Mouse (Mus musculus) layer of hippocampus, postnatal 36 days (tissue): ENCODE data around the gene Camta1. TPM values are rescaled to one million over a fixed set of nuclear protein-coding genes. Genes with fewer than 3 reads are reported as not detected.

ENCODE experiments used
- DNase-seq, 2 experiments: peaks; one replicate each; pipeline ENCODE4 v3.0.0; 2022
- total RNA-seq, 2 experiments: library from RNA; stranded (reverse); gene quantifications; 2 replicates each; pipeline ENCODE4 v1.2.3; 2021

Camta1 gene
- total RNA-seq, 2 experiments from 2014 or later: 279 to 294 TPM

DNA sequence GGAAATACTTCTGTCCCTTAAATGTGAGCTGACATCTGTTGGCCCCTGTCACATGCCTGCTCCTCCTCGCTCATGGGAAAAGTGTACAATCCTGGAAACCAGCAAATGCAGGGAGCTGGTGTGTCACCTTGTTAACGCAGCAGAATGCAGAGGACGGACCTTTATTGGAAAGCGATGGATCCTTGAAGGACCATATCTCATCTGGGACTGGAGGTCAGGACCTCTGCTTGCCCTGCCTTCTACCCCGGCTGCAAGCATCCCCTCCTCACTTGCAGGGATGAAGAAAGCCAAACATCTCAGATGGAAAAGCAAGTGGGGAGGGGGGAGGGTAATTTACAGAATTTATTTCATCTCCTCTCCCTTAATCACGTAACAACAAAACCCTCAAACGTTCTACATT, 423.1 kb downstream of the Camta1 start:
- DNase-seq: no peak

- no peak for DNase-seq
Measured at GRCm38 (mm10) chr4:151437859-151438258, 423.8 kb downstream of the Camta1 start.

GRCm38 (mm10) chr4:151425133-151425532, 436.5 kb downstream of the Camta1 start:
- DNase-seq: no peak

DNA sequence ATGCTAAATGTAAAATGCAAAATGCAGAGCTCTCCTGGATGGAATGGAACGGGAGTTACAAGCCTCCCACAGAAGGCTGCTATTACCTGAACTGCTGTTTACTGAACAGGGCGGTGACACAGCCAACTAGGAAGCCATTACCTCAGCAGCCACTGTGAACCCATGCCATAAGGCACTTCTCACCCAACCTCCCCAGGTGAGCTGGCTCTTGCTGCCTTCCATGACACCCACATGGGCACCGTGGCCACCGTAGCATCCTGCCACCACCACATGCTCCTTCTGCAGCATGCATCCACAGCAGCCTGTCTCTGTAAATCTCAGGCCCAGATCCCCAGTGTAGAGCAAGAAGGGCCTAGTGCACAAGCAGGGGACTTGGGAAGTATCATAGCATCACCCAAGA, 438.8 kb downstream of the Camta1 start:
- DNase-seq: no peak

- no peak for DNase-seq
Measured at GRCm38 (mm10) chr4:151422361-151422760, 439.3 kb downstream of the Camta1 start.

DNA sequence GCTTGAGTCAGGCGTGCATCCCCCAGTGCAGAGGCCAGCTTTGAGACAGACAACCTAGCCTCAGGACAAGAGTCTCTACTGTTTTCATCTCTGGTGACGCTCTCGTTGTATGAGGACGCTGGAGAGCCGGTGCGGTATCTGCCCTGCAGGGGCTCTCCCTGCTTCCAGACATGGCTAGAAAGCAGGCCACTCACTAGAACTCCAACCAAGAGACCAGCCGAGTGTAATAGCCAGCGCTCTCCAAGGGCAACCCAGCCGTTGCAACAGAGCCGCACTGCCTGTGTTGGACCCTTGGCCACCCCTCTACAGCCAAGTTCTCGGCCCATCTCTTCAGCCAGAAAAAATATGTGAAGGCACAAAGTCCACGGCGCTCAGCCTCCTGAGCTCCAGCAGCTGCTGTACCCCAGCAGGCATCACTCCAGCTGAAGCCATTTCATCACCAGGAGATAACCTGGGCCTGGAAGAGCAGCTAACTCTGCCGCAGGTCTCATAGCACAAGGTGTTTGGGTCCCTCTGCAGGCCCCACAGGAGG, 443.3 kb downstream of the Camta1 start:
- DNase-seq: no peak

DNA sequence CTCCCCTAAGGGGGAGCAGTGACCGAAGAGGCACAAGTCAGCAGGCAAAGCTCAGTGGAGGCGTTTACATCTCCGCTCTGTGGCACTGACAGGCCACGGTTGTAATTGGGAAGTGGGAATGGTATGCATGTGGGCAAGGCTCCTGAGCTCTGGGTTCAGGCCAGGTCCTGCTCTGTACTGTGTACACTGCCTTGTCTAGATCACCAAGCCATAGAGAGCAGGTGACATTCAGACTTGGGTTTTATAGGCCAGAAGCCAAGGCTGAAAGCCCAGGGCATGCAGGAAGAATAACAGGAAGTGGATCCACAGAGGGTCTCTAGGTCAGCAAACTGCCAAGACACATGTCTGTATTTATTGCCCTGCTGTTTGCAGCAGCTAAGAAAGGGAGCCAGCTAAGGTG, 445.9 kb downstream of the Camta1 start:
- DNase-seq: no peak

DNA sequence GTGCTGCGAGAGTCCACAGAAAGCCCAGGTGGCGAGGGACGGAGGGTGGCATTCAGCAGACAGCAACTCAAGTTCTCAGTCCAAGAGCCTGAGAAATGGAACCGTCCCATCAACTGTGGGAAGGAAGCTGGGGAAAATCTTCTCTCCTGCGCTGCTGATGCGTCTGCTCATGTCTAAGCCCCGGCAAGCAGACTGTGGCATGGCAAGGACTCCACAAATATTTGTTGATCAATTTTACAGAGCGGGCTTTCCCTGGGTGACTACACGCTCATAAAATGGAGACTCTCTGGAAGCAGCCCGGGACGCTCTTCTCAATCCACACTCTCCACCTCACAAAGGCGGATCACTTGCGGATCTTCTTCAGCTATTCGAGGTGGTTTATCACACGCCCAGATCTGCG, 446.3 kb downstream of the Camta1 start:
- DNase-seq: no peak

DNA sequence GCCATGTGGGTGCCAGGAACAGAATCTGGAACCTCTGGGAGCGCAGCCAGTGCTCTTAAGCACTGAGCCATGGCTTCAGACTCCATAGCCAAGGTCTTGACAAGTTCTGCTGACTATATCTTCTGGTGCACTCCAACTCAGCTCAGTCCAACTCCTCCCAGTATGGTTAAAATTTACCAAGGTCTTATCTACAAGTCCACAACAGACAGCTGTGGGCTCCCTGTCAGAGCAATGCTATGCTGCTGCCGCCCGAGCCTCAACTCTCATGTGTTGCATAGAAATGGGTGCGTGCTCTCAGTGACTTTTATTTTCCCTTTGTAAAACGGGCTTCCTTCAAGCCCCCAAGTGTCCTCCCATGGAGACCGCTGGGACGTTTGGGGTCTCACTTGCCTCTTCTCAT, 446.7 kb downstream of the Camta1 start:
- DNase-seq: no peak

GRCm38 (mm10) chr4:151411641-151412061, 450.0 kb downstream of the Camta1 start:
- DNase-seq: peak; percentile 71 to 75

DNA sequence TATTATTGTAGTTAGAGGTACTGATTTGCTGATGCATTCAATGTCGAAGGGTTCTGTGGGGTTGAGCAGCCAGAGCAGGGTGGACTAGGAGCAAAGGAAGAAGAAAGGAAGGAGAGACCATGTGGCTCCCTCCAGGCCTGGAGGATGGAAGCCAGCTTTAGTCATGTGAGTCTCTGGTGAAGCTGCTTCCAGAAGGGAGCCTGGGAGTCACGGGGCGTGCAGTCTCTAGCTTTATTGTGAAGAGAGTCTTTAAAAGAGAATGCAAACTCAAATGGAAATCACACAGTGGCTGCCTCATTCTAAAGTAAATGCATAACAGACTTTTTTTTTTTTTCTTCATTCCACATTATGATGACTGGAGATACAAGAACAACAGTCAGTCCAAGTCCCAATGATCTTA, 450.7 kb downstream of the Camta1 start:
- no peak for DNase-seq

- no peak for DNase-seq
Measured at GRCm38 (mm10) chr4:151409291-151409690, 452.4 kb downstream of the Camta1 start.

DNA sequence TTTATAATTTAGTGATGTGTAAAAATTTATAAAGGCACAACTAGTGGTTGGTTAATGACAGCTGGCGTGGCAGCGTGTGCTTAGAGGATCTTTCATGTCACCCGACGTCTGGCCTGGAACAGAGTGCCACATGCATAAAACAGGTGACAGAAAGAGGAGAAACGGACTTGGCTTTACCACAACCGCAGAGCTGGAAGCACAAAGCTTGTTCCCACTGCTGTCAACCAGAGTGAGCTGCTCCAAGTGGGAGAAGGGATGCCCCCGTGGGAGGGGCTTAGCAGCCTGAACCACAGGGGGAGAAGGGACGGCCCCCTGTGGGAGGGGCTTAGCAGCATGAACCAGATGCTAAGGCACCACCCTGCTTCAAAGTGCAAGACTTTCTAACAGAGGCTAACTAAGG, 452.9 kb downstream of the Camta1 start:
- DNase-seq: no peak

- no peak for DNase-seq
Measured at GRCm38 (mm10) chr4:151408246-151408645, 453.4 kb downstream of the Camta1 start.

- DNase-seq: no peak
Measured at GRCm38 (mm10) chr4:151407129-151407528, 454.5 kb downstream of the Camta1 start.

DNA sequence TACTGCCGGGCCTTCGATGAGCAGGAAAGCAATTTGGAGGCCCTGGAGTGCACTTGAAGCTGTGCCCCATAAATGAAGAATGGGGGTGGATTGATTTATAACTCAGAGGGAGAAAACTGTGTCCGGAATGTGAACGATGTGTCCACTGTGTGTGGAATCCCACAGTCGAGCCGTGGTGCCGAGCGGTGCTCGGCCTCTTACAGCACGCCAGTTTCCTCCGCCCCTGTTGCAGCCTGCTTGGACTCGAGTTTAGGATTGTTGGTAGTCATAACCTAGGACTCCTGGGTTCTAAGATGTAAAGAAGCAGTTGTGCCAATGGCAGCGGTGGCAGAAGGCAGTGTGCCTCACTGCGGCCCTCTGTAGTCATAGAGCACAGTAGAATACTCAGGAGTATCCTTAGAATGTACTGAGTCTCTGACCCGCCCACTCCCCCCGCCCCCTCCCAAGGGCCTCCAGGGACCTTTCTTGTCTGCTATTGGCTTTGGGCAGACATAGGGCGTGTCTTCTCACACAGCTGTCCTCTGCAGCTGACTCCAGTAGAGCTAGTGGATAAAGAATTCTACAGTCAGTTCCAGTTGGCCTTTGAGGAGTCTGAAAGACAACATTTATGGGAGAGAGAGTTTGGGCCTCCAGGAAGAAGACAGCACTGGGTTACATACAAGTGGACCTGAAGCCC, 457.0 kb downstream of the Camta1 start:
- DNase-seq: no peak

DNA sequence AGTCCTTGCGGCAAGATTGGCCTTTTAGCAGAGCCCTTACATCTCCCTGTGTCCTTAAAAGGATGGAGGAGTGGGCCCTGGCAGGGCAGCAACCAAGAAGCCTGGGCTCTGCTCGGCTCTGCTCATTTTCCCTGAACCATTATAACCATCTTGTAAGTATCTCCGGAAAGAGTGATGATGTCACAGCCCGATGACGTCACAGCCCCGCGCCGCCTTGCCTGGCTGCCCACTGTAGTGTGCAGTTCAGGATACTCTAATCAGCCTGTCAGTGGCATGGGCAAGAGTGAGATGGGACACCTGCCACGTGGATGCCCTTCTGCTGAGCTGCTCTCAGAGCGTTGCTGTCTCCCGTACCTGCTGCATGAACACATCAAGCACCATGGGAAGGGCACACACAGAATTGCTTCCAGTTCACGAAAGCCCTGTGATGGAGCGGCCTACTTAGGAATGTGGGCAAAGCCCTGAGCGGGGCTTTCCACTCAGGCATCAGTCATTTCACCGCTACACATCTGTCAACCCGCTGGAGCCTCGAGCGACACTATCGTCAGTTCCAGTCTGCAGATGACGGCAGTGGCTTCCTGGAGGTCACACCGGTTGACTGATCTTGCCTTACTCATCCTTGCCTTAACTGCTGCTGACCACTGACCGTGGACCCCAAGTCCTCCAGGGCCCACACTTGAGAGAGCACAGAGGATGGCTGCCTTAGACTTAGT, 459.8 kb downstream of the Camta1 start:
- no peak for DNase-seq

DNA sequence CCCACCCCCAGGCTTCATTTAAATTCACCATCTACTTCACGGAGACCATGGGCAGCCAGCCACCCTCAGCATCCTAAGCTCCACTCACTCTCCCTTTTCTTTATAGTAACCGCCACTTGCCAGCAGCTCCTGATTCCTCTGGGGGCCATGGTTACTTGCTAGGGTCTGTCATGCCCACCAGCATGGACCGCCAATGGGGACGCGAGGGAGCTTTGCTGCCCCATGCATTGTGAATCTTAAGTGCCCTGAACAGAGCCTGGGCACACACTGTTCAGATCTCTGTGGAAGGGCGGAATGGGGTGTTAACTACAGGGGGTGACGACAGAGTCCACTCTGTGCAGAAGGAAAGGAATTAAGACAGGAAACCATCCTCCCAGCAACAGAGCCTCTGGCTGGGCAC, 465.1 kb downstream of the Camta1 start:
- no peak for DNase-seq

DNA sequence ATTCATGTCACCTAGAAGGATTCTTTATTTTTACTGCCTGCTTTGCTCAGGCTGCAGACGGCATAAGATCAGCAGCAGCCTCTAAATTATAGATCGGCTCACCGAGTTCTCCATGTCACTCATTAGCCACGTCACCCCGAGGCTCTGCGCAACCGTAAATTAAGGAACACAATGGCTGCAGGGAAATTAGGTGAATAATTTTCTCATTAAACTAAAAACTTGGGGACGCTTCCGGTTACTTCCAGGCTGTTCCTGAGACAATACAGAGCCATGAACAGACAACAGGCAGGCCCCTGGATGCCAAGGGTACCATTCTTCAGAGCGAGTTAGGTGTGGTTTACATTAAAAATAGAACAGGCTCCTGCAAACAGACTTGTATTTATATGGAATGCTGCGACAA, 472.3 kb downstream of the Camta1 start:
- no peak for DNase-seq

- no peak for DNase-seq
Measured at GRCm38 (mm10) chr4:151386701-151387451, 474.8 kb downstream of the Camta1 start.

DNA sequence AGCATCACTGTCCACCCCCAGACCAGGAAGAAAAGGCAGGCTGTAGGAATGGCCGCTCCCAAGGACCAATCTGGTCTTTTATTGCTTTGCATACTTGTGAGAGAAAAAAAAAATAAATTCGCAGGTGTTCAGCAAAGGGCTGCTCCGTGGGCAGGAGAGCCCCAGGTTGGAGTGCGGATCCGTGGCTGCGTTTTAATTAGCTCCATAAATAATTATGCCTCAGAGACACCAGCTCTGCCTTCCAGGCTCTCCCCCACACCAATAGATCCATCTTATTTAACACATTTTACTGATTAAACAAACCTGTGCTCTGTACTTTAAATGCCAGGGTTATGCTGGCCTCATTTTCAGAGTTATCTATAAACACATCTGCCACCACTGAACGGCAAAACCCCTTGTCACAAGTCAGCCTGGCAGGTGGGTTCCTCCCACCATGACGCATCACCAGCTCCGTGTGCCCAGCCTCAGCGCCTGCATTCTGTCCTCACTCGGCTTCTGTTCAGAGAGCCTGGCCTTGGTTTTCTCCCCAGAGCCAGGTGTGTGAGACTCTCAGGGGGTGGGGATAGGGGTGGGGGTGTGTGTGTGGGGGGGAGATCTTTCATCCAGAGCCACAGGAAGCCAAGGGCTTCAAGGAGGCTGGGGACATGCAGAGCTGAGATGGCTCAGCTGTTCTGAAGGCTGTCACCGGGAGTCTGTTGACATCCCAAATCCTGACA, 475.5 kb downstream of the Camta1 start:
- DNase-seq: no peak

DNA sequence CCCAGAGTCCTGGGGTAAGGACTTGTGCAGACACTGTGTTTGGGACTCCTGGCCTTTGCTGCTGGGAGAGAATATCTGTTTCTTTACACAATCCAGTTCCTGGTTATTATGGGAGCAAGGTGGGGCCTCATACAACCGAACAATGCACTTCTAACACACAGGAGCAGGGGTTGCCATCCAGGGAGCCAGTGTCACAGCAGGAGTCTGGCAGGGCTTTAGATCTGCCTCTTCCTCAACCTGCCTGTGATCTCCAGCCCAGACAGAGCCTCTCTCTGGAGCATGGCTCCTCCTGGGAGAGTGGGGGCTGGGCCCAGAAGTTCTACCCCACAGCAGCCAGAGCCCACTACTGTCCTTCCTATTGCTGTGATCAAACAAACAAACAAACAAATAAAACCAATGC, 483.9 kb downstream of the Camta1 start:
- no peak for DNase-seq

DNA sequence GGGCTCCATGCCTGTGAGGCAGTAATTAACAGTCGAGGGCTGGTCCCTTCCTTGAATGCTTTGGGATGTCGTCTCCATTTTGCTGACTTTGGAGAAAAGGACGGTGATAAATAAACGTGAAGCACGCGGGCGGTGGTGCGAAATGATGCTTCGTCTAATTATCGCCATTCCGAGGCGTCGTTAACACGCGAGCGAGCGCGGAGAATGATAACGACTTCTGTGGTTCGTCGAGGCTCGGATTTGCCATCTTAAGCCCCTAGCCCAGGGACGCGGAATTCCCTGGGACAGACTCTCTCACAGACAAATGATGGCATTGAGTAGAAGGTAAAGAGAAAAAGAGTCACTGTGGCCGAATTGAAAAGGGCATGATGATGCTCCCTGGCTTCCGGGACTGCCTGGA, 485.4 kb downstream of the Camta1 start:
- DNase-seq: no peak
